Mouse (Mus musculus) c-Kit-positive CD71-negative TER-119-negative erythroid progenitor cells, embryonic 14.5 days (primary cell): ENCODE data around the gene Gamt.
A peak's percentile ranks its signal among the peaks of the same experiment; 100 is the strongest.

Experiments used
- DNase-seq: peaks from one replicate; pipeline ENCODE4 v3.0.0-alpha.2; 2013; ENCODE audit warnings: low read depth

The Gamt gene

DNA sequence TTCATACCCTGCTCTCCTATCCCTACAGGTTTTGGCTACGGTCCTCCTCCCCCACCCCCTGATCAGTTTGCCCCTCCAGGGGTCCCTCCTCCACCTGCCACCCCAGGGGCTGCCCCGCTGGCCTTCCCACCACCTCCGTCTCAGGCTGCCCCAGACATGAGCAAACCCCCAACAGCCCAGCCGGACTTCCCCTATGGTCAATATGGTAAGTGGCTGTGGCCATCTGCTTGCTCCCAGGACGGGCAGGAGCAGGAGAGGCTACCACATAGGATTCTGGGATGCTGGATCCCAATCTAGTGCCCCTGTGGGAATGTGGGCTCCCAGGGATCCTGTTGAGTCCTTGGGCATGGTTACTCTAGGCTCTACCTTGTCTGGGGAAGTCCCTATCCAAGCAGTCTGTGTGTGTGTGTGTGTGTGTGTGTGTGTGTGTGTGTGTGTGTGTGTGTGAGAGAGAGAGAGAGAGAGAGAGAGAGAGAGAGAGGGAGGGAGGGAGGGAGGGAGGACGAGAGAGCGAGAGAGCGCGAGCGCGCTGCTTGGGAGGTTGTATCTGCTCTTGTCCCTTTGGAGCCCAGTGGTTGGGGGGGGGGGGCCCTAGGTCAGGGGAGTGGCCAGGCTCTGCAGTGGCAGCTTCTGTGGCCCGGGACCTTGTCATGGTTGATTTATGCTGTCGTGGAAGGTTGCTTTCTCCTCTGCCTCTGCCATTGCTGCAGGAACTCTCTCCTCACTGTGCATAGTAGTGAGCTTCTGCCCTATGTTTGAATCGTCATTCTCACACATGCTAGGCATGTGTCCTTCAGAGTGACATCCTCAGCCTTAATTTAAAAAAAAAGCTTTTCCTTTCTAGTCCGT lies 24.6 kb upstream of the Gamt start:
- DNase-seq = no peak

DNA sequence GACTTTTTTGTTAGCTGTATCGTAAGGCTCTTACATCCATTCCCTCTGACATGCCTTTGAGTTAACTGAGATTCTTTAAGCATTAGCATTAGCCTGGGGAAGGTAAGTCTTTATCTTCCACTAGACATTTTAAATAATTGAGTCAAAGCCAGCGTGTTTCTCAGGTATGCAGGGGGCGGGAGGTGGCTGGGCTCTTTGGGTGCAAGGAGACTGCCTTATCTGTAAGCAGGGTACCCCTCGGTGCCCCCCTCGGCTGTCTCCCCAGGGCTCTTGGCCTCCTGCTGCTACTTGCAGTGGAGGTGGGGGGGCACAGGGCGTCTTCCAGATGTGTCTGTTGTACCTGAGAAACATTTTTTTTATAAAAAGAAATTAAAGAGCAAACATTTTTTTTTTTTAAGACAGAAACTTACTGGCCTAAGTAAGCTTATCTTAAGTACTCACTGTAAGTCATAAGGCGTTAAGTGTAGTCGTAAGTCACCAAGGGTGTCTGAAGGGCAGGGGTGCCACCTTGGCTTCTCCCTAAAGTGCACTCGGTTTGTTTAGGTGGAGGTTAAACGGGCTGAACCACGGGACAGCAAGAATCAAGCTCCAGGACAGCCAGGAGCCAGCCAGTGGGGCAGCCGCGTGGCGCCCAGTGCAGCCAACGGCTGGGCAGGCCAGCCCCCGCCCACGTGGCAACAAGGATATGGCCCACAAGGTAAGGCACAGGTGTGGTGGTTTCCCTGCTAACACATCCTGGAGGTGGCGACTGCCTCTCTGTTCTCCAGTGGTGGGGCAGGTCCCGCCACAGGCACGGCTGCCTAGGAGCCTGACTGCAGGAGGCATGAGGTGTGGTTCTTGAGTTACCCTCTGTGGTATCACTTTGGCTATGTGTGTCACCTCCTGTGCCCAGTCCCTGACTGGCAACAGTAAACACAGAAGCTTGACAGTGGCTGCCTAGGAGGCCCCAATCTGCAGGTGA lies 21.9 kb upstream of the Gamt start:
- DNase-seq = no peak

DNA sequence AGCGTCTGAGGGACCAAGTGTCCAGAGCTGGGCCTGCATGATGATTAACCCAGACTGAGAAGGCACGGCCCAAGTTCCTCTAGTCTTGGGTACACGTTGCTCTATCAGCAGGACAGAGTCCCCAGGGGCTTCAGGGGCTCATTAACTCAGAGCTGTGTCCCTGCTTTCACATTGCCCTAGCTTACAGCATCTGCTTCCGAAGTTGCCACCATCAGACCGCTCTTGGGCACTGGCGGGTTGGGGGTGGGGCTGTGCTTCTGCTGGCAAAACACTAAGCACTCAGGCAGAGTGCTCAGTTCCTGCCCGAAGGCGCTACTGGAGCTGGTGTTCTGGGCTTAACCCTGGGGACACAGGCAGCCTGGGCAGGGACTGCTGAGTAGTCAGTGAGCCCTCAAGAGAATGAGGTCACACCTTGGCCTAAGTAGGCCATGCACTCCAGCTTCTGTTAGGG lies 21.1 kb upstream of the Gamt start:
- no peak for DNase-seq

DNA sequence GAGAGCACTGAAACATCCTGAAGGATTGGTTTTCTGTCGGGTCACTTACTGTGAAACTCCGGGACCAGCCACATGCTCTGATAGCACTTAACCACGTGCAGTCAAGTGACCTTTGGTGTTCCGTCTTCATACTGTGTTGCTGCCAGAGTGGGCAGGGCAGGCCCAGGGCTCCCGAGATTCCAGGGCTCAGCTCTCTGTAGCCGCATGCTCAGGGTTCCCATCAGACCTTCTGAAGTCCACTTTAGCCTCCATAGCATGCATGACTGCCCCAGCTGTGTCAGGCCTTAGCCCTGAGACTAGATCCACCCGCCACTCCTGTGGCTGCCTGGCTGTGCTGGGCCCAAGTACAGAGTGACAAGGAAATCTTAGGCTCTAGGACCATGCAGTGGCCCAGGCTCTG lies 20.5 kb upstream of the Gamt start:
- no peak for DNase-seq

DNA sequence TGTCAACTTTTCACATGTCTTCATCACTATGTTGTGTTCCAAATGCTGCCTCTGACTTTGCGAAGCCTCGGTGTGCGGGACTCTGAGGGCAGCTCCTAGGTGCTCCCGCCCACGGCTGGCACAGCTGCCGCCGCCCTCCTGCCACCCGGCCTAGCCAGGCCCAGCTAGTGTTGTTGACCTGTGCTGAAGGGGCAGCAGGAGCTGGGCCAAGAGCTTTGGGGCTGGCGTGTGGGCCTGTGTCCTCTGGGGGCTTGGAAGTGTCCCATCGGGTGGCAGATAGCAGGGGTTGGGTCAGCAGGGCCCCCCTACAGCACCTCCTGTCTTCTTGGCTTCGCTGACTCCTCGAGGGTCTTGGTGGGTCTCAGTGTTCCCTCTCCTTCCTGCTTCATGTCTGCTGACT lies 18.5 kb upstream of the Gamt start:
- DNase-seq = no peak

DNA sequence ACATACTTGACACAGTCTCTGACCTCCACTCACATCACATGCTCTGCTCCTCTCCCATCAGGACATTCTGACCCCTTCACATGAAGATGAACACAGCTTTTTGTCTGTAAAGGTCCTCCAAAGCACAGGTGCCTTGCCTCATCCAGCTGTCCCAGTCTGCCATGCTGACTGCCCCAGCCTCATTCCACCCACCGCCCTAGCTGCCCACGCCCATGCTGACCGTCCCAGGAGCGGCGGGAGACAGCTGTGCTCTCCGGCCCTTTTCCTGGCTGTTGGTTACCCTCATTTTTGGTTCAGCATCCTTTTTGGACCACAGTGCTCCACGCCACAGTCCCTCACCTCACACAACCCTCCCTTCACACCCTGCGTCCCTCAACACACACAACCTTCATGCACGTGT lies 17.6 kb upstream of the Gamt start:
- no peak for DNase-seq

DNA sequence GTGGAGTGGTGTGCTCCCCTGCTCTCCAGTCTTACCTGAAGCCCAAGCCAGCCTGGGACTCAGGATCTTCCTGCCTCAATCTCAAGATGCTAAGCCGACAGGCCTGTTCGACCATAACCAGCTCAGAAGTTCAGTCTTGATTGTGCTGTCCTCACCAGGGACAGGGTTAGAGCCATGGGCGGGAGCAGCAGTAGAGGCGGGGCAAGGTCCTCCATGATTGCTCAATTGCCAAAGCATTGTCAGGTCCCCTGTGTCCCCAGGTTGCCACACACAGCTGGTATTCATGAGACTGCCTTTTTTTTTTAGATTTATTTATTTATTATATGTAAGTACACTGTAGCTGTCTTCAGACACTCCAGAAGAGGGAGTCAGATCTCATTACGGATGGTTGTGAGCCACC lies 15.4 kb upstream of the Gamt start:
- no peak for DNase-seq

DNA sequence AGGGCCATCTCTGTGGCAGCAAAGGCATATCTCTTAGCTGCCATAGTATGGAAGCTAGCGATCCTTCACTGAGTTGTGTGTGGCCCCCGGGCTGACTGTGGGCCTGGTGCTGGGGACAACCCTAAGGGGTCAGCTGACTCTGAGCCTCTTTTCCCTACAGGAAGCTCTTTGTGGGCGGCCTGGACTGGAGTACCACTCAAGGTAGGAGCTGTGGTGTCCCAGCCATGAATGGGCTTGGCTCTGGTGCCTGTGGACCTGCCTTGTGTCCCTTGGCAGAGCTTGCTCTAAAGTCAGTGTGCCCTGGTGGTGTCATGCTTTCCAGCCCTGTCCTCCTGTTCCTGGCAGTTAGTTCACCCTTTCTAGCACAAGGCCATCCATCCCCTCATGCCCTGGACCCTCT lies 13.0 kb upstream of the Gamt start:
- DNase-seq = no peak

DNA sequence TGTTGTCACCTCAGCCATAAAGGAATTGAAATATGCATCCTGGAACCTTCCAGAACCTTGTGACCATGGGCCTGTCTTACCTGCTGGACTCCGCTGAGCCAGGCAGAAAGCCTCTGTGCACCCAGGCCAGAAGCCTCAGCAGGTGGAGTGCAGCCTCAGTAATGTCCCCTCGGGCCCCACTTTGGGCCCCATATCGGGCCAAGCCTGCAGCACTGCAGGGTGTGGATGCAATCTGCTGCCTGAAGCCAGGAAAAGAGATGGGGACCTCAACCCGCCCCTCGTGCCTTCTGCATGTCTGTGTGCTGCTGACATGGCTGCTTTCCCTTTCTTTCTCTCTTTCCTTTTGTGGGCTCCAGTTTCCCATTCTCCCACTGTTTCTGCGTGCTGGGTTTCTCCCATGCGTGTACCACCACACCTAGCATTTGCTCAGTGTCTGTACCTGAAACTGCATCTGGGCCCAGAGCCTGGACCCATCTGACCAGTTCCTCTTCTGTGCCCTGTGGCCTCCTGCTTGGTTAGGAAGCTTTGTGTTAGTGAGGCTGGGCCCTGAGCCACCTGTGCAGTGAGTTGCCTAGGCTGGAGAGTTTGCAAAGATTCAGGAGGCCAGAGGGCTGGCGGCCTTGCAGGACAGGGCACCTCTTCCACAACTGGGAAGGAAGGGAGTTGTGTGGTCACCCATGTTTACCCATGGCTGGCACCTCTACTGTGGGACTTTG lies 11.2 kb upstream of the Gamt start:
- no peak for DNase-seq

DNA sequence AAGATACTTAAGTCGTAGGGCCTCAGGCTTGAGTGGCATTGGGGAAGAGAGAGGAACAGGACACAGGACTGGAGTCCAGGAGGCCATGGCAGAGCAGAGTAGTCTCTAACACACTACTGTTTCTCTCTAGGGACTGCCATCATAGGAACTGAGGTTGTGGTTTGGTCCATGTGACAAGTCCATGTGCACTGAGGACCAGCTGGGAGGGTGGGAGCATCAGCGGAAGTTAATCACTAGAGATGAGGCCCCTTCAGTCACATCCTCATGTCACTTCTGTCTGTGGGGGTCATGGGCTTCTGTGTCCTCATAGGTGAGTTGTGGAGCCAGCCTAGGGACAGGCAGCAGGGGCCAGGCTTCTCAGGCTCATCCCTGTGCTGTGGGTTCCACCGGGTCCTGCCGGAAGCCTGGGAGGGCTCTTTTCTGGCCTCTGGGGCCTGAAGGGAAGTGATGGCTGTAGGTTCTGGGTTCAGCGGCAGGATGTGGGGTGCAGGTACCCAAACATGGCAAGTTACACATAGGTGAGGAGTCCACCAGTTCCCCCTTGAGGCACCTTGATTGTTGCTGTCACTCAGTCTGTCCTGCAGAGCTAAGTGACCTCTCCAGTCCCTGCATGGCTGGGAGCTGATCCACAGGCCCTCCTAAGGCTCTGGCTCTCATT lies 10.5 kb upstream of the Gamt start:
- DNase-seq = no peak

DNA sequence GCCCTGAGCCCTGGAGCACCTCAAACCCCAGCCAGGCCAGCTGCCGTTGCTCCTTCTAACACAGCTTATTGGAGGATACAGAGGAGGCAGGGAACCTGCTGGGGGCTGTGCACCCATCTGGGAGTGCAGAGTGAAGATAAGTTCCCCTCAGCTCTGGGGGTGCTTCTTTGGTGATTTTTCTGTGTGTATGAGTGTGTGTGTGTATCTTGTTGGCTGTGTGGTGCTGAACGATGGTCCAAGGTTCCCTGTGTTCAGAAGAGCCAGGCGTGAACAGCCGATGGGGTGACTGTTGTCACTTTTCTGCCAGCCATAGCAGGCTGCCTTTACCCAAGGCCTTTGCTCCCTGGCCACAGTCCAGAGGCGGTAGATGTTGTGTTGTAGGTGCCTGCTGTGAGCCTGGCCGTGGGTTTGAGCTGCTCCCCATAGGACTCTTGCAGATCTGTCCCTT lies 9.9 kb upstream of the Gamt start:
- no peak for DNase-seq

DNA sequence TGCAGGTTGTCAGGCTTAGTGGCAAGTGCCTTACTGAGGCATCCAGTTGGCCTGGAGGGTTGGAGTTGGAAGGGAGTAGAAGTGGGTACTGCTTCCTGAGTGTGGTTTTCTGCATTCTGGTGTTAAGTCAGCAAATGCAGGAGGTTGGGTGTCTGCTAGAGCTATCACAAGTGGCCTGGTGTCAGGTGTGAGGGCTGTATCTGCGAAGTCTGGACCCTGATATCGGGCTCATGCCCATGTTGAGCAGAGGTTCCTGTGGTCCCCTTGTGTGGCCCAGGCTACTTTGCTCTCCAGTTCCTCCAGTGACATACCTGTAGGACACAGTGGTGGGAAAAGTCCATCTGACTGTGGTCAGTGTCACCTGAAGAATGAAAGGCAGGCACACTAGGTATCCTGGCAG lies 9.3 kb upstream of the Gamt start:
- no peak for DNase-seq

DNA sequence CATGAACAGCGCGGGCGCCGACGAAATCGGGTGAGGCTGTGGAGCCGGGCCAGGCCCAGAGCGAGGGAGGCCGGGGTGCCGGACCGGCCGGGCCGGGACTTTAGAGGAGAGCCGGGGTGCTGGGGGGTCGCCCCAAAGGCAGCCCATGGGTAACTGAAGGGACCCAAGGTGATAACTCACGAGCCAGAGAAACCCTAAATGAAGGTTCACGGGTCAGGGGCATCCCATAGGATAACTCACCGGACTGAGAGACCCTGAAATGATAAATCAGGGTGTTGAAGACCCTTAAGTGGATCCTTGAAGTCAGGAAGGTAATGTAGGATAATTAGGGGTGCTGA lies 4.3 kb upstream of the Gamt start:
- no peak for DNase-seq

DNA sequence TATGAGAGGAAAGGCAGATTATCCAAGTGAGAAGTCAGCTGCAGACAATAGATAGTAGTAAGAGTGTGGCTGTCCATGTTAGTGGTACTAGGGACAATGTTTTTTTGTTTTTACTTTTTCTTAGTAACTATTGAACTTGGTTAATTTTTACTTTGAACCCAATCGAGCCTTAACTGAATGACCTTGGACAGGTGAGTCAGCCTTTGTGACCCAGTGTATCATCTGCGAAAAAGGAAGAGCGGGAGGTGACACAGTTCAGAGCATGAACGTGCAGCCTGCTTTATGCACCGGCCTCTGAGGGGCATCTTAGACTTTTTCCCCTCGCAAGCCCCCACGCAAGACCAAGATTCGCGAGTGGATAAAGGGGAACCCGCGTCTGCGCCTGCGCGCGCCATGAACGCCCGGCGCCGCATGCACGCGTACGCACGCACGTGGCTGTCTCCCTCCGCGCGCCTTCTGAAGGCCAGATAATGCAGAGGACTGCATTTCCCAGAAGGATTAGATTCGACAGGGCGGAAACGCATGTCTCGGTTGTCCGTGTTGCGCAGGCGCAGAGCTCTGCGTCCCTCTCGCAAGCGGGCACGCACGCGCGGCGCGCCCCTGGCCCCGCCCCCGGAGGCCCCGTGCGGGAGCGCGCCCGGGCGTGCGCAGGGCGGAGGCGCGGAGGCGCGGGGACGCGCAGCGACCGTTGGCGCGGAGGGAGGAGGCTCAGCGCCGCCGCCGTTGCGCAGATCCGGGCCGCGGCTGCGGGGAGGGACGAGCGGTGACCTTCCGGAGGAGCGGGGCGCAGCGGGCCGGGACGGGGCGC lies 3.7 kb upstream of the Gamt start:
- DNase-seq = peak; percentile 93

DNA sequence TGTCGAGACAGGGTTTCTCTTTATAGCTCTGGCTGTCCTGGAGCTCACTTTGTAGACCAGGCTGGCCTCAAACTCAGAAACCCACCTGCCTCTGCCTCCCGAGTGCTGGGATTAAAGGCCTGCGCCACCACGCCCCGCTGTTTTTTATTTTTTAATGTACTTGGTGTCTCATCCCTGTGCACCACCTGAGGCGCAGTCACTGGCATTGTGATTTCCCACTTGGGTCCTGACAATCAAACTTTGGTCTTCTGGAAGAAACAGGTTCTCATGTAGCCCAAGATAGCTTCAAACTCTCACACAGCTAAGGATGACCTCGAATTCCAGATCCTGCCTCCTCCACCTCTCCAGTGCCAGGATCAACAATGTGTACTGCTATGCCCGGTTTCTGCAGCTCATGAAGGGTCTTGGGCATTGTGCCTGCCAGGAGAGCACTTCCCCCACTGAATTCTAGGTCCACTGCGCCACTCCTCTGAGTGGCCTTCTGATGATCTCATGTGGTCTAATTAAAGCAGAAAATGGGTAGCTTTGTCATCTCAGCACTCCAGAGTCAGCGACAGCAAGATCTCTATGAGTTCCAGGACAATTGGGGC lies 2.1 kb upstream of the Gamt start:
- no peak for DNase-seq

DNA sequence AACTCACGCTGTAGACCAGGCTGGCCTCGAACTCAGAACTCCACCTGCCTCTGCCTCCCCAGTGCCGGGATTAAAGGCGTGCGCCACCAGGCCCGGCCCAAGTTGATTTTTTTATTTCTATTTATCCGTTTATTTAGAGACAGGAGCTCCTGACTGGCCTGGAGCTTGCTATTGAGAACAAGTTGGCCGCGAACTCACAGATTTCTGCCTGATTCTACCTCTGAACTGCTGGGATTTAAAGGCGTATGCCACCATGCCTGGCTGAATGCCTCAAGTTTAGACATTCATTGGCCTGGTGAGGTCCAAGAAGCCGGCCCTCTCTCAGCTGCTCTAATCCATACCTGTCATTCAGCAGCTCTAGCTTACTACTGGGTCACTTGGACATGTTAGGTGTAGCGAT lies 1.4 kb upstream of the Gamt start:
- no peak for DNase-seq

DNA sequence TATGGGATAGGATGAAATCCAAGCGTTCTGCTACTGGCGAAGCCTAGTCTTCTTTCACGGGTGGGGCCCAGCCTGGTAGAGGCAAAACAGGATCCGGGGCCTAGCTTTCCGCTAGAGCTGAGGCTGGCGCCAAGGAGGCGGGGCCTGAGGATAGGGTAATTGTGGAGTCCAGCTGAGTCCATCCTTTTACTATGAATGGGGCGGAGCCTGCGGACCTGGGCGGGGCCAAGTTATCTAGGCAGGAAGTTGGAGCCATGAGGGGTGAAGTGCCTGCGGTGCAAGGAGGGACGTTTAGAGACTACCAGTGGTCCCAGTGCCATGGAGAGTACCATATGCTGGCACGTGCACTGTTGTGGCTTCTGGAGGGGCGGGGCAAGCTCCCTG lies 765 bp upstream of the Gamt start:
- DNase-seq = peak; percentile 97

DNA sequence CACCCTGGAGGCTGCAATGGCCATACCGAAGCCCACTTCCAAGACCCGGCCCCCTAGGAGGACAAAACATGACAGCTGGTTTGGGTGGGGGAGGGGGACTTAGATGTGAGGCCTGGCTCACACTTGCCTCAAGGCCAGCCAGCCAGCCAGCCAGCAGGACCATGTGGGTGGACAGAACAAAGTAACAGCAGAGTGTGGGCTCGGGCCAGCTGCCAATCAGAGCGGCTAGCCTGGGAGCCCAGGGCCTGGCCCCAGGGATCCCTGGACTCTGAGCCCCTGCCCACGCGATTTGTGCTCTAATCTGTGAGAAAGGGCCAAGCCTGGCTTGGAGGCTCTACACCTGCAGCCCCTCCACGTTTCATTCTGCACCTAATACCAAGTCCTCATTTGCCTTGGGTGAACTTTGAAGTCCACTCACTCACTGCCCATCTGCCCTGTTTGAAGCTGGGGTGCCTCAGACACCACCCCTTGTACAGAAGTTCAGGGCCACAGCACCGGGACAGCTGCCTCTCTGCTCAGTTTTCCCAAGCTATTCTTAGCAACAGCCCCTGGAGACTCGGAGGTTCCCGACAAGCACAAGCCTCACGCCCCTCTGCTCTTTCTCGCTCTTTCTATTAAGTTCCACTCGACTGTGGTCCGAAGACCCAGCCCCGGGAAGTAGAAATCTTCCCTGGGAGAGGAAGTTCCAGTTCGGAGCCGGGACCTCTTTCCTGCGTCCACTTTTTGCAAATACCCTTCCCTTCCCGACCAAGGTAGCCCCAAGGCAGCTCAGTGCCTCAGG lies 761 bp downstream of the Gamt start:
- no peak for DNase-seq

DNA sequence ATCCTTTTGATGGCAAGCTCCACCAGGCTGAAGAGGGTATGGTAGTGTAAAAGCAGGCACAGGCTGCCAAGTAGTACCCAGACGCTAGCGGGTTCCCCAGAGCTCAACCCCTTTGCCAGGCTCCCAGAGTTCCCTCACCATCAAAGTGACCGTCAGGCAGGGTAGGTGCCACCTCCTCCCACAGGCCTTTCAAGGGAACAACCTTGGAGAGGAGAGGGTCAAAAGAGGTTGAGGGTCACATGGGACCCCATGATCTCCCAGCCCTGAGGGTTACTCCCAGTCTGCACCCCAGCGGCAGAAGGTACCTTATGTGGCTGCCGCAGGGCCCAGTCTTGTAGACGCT lies 1.4 kb downstream of the Gamt start:
- no peak for DNase-seq
